Mouse (Mus musculus): ENCODE results near the gene Lctl. TPM values are rescaled to one million over a fixed set of nuclear protein-coding genes. Genes with fewer than 3 reads are reported as not detected.
"Not testable (repeated sequence)": the region's sequence is repeated elsewhere in the genome, so short reads cannot be mapped to it uniquely, and the experiment has no call there.

Gene Lctl
- polyA plus RNA-seq, 2 experiments: 0.06 TPM; not detected in 1

DNA sequence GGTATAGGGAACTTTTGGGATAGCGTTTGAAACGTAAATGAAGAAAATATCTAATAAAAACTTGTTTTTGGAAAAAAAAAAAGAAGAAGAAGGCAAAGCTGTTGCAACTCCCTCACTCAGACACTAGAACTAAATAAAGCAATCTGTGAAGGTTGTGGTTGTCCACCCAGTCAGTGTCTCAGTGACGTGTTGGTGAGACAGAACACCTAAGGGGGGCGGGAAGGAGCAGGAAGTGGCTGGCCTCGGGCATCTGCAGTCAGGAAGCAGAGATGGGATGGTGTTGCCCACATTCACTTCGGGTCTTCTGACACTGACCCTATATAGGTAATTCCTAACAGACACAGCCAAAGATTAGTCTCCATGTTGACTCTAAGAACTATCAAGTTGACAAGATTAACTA lies 1.2 kb upstream of the Lctl start:
- Histone ChIP-seq H3K9ac (ENCODE audit: low read depth, low read length, severe bottlenecking) (no peak overlapping the region), H3K27me3 (ENCODE audit: control insufficient read depth, insufficient read depth, low read length) (no peaks in the 10 kb centered on the region), H3K36me3 (ENCODE audit: control insufficient read depth, insufficient read depth, low read length) (no peaks in the 10 kb centered on the region), H3K9me3 (ENCODE audit: control insufficient read depth, low read length) (no peaks in the 10 kb centered on the region), H3K4me3 (replicated peaks; ENCODE audit: low read length) (no peak overlapping the region), H3K27ac (replicated peaks; ENCODE audit: low read depth, low read length) (no peak overlapping the region), H3K4me2 (replicated peaks; ENCODE audit: low read depth, low read length, severe bottlenecking) (no peak overlapping the region), H3K4me1 (ENCODE audit: control insufficient read depth, insufficient read depth, low read length) (peaks cover 3% of the 10 kb centered on the region; the same call in 1 of the 2 replicates)
- no peak for DNase-seq (ENCODE audit: low spot score)
- 76% methylated on average over 6 of the region's 6 CpGs for WGBS
- no peak for ATAC-seq (ENCODE audit: low FRiP score, low read depth)
- no peak for TF ChIP-seq POLR2A (IDR thresholded peaks at IDR 0.05; ENCODE audit: borderline replicate concordance, extremely low read depth, insufficient read depth, insufficient read length)

DNA sequence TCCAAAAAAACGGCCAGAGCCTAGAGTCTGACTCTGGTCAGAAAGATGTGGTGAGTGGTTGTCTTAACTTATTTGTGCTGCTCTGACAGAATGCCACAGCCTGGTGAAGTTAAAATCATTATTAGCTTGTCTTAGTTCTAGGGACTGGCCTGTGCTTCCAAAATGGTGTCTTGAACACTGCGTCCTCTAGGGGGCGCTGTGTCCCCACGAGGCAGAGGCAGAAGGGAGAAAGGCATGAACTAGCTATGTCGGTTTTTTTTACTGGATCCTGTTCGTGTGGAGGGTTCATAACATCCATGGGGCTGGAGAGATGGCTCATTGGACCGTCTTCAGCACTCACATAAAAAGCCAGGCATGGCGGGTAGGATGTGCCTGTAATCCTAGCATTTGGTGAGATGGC lies 3.0 kb downstream of the Lctl start:
- WGBS: 28% methylated on average over 8 of the region's 8 CpGs
- Histone ChIP-seq H3K4me2 (replicated peaks; ENCODE audit: low read depth, low read length, severe bottlenecking) (no peak overlapping the region), H3K9ac (ENCODE audit: low read depth, low read length, severe bottlenecking) (no peak overlapping the region), H3K4me3 (replicated peaks; ENCODE audit: low read length) (no peak overlapping the region), H3K4me1 (ENCODE audit: control insufficient read depth, insufficient read depth, low read length) (no peaks in the 10 kb centered on the region), H3K9me3 (ENCODE audit: control insufficient read depth, low read length) (no peaks in the 10 kb centered on the region), H3K27ac (replicated peaks; ENCODE audit: low read depth, low read length) (no peak overlapping the region), H3K27me3 (ENCODE audit: control insufficient read depth, insufficient read depth, low read length) (no peaks in the 10 kb centered on the region), H3K36me3 (ENCODE audit: control insufficient read depth, insufficient read depth, low read length) (no peaks in the 10 kb centered on the region)
- ATAC-seq (ENCODE audit: low FRiP score, low read depth) (no peak), DNase-seq (ENCODE audit: low spot score) (no peak)
- no peak for TF ChIP-seq POLR2A (IDR thresholded peaks at IDR 0.05; ENCODE audit: borderline replicate concordance, extremely low read depth, insufficient read depth, insufficient read length)

DNA sequence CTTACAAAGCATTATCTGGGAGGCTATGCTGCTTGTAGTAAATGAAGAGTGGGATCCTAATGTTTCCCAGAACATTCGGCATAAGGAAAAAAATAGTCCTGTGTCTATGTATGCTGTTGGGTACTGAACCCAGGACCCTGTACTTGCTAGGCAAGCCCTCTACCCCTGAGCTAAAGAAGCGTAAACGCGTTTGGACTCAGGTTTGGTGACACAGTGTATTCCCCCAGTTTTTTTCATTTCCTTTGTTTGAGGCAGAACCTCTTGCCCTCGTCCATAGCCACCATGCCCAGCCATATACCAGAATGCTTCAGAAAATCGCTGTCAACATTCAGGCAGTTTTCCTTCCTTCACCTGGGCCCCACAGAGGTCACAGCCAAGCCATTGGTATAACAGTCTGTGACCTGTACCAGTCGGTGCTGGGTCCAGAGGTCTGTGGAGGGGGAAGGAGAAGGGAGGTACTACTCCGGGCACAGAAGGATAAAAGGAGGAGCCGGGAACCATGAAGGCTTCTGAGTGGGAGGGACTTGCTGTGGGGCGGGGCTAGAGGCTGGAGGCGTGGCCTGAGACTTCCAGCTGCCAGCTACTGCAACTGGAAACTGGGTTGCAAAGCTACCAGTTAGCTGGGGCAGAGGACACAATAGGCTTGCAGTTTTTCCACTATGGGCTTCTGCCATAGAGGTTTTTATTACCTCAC lies 3.8 kb downstream of the Lctl start:
- no peak for ATAC-seq (ENCODE audit: low FRiP score, low read depth)
- TF ChIP-seq POLR2A (IDR thresholded peaks at IDR 0.05; ENCODE audit: borderline replicate concordance, extremely low read depth, insufficient read depth, insufficient read length): no peak

DNA sequence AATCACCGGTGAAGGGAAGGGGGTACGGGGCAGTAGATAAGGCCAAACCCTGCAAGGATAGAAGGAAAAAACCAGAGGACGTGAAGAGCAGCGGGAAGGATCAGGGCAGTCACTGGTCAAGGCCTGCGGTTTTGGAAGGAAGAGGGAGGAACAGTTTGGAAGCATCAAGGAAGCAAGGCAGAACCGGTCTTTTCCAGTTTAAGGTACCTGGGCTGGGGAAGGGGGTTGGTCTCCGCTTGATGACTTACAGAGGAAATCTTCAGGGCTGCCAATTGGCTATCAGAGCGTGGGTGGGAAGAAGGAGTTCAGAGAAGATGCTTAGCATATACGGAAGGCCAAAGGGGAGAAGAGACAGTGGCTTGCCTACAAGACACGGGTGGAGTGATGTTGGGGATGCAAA lies 5.7 kb downstream of the Lctl start:
- H3K36me3 ChIP-seq (ENCODE audit: control insufficient read depth, insufficient read depth, low read length): no peaks in the 10 kb centered on the region
- no peaks in the 10 kb centered on the region for H3K9me3 ChIP-seq (ENCODE audit: control insufficient read depth, low read length)
- H3K4me3 ChIP-seq (replicated peaks; ENCODE audit: low read length): no peak overlapping the region

More for the DNA sequence above, 3.8 kb downstream of the Lctl start:
- Histone ChIP-seq H3K27me3 (ENCODE audit: control insufficient read depth, insufficient read depth, low read length) (no peaks in the 10 kb centered on the region), H3K9ac (ENCODE audit: low read depth, low read length, severe bottlenecking) (no peak overlapping the region), H3K4me1 (ENCODE audit: control insufficient read depth, insufficient read depth, low read length) (no peaks in the 10 kb centered on the region), H3K36me3 (ENCODE audit: control insufficient read depth, insufficient read depth, low read length) (no peaks in the 10 kb centered on the region), H3K27ac (replicated peaks; ENCODE audit: low read depth, low read length) (no peak overlapping the region), H3K4me2 (replicated peaks; ENCODE audit: low read depth, low read length, severe bottlenecking) (no peak overlapping the region), H3K4me3 (replicated peaks; ENCODE audit: low read length) (no peak overlapping the region), H3K9me3 (ENCODE audit: control insufficient read depth, low read length) (no peaks in the 10 kb centered on the region)
- 44% methylated on average over 11 of the region's 11 CpGs for WGBS
- DNase-seq (ENCODE audit: low spot score): no peak

DNA sequence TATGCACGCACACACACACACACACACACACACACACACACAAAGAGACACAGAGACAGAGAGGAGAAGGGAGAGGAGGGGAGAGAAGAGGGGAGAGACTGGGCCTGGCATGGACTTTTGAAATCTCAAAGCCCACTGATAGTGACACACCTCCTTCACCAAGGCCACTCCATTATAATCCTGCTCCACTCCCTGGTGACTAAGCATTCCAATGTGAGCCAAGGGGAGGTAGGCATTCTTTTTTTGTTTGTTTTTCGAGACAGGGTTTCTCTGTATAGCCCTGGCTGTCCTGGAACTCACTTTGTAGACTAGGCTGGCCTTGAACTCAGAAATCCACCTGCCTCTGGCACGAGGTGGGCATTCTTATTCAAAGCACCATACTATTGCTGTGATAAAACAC lies 7.9 kb downstream of the Lctl start:
- not testable (repeated sequence) for ATAC-seq (ENCODE audit: low FRiP score, low read depth); H3K9me3 ChIP-seq (ENCODE audit: control insufficient read depth, low read length); H3K4me3 ChIP-seq (replicated peaks; ENCODE audit: low read length); H3K4me1 ChIP-seq (ENCODE audit: control insufficient read depth, insufficient read depth, low read length); H3K9ac ChIP-seq (ENCODE audit: low read depth, low read length, severe bottlenecking); H3K36me3 ChIP-seq (ENCODE audit: control insufficient read depth, insufficient read depth, low read length); H3K27ac ChIP-seq (replicated peaks; ENCODE audit: low read depth, low read length); H3K27me3 ChIP-seq (ENCODE audit: control insufficient read depth, insufficient read depth, low read length); H3K4me2 ChIP-seq (replicated peaks; ENCODE audit: low read depth, low read length, severe bottlenecking); DNase-seq (ENCODE audit: low spot score)
- whole genome bisulfite sequencing: 71% methylated on average over 3 of the region's 3 CpGs

More for the DNA sequence above, 5.7 kb downstream of the Lctl start:
- DNase-seq (ENCODE audit: low spot score): no peak
- Histone ChIP-seq H3K27me3 (ENCODE audit: control insufficient read depth, insufficient read depth, low read length) (no peaks in the 10 kb centered on the region), H3K4me1 (ENCODE audit: control insufficient read depth, insufficient read depth, low read length) (no peaks in the 10 kb centered on the region), H3K9ac (ENCODE audit: low read depth, low read length, severe bottlenecking) (no peak overlapping the region), H3K4me2 (replicated peaks; ENCODE audit: low read depth, low read length, severe bottlenecking) (no peak overlapping the region), H3K27ac (replicated peaks; ENCODE audit: low read depth, low read length) (no peak overlapping the region)
- no peak for TF ChIP-seq POLR2A (IDR thresholded peaks at IDR 0.05; ENCODE audit: borderline replicate concordance, extremely low read depth, insufficient read depth, insufficient read length)
- 92% methylated on average over 10 of the region's 10 CpGs for WGBS
- no peak for ATAC-seq (ENCODE audit: low FRiP score, low read depth)

Data from limb, embryonic 14.5 days (tissue).